Mouse (Mus musculus) myocyte (in vitro differentiated cells): ENCODE data around the gene Tgfb3. TPM values are rescaled to one million over a fixed set of nuclear protein-coding genes. Genes with fewer than 3 reads are reported as not detected.

Source experiments
- H3K27me3 ChIP-seq: one replicate; pipeline ENCODE4 v1.6.1; 2011; ENCODE audit not compliant: control insufficient read depth, insufficient read depth, insufficient read length
- H3K36me3 ChIP-seq: one replicate; pipeline ENCODE4 v1.6.1; 2011; ENCODE audit not compliant: control insufficient read depth, insufficient read depth
- H3K4me2 ChIP-seq: one replicate; pipeline ENCODE4 v1.6.1; 2011; ENCODE audit warnings: low read depth, control low read depth
- H3K4me3 ChIP-seq: one replicate; pipeline ENCODE4 v1.5.1; 2011; ENCODE audit warnings: mild to moderate bottlenecking, control low read depth, moderate library complexity
- H3K79me2 ChIP-seq: one replicate; pipeline ENCODE4 v1.6.1; 2011; ENCODE audit not compliant: control insufficient read depth, insufficient read depth
- H3ac ChIP-seq: one replicate; pipeline ENCODE4 v1.6.1; 2011; ENCODE audit not compliant: control insufficient read depth, insufficient read length
- CEBPB ChIP-seq: IDR thresholded peaks from 2 replicates; pipeline ENCODE4 v1.6.1; 2011; ENCODE audit warnings: mild to moderate bottlenecking, moderate library complexity; ENCODE audit not compliant: poor library complexity, insufficient read depth, severe bottlenecking
- E2F4 ChIP-seq: IDR thresholded peaks from one replicate; pipeline ENCODE4 v1.6.1; 2011; ENCODE audit warnings: mild to moderate bottlenecking, control low read depth, moderate library complexity; ENCODE audit not compliant: insufficient read depth
- MAX ChIP-seq: IDR thresholded peaks from one replicate; pipeline ENCODE4 v1.6.1; 2011; ENCODE audit warnings: low read depth, mild to moderate bottlenecking, control low read depth
- MYOD1 ChIP-seq, 3 experiments: IDR thresholded peaks; one replicate each; pipeline ENCODE4 v1.6.1; 2011; ENCODE audit warnings: control low read depth in 2 of 3, low read depth in 2 of 3, mild to moderate bottlenecking in 2 of 3, moderate library complexity in 1 of 3; ENCODE audit not compliant: insufficient read length in 2 of 3, control insufficient read depth in 1 of 3
- MYOG ChIP-seq, 3 experiments: IDR thresholded peaks; one replicate each; pipeline ENCODE4 v1.6.1; 2011; ENCODE audit warnings: control low read depth in 2 of 3, low read depth in 2 of 3, mild to moderate bottlenecking in 2 of 3; ENCODE audit not compliant: insufficient read length in 2 of 3, control insufficient read depth in 1 of 3, insufficient read depth in 1 of 3
- POLR2A ChIP-seq: IDR thresholded peaks from one replicate; pipeline ENCODE4 v1.6.1; 2011; ENCODE audit warnings: low read depth, mild to moderate bottlenecking, control low read depth, moderate library complexity; ENCODE audit not compliant: insufficient read length
- POLR2AphosphoS2 ChIP-seq: IDR thresholded peaks from one replicate; pipeline ENCODE4 v1.6.1; 2011; ENCODE audit warnings: low read depth, control low read depth; ENCODE audit not compliant: insufficient read length
- REST ChIP-seq: IDR thresholded peaks from one replicate; pipeline ENCODE4 v1.6.1; 2011; ENCODE audit warnings: mild to moderate bottlenecking, control low read depth, moderate library complexity; ENCODE audit not compliant: insufficient read depth, insufficient read length
- SRF ChIP-seq: IDR thresholded peaks from one replicate; pipeline ENCODE4 v1.6.1; 2011; ENCODE audit warnings: low read depth; ENCODE audit not compliant: control insufficient read depth, insufficient read length
- TCF12 ChIP-seq: IDR thresholded peaks from one replicate; pipeline ENCODE4 v1.6.1; 2011; ENCODE audit warnings: mild to moderate bottlenecking, control low read depth; ENCODE audit not compliant: poor library complexity, insufficient read depth, severe bottlenecking
- TCF3 ChIP-seq: IDR thresholded peaks from one replicate; pipeline ENCODE4 v1.6.1; 2011; ENCODE audit warnings: low read depth, control low read depth; ENCODE audit not compliant: insufficient read length
- USF1 ChIP-seq: IDR thresholded peaks from one replicate; pipeline ENCODE4 v1.6.1; 2011; ENCODE audit warnings: low read depth, mild to moderate bottlenecking, control low read depth, moderate library complexity
- polyA plus RNA-seq: library from polyadenylated mRNA; unstranded; fragments of >200 nt; fragmentation: generic; extraction: Trizol; gene quantifications from one replicate; pipeline ENCODE4 v1.2.1, GENCODE M21; 2012; ENCODE audit warnings: missing spikeins

Gene Tgfb3
- polyA plus RNA-seq, 1 experiment: 79.2 TPM

DNA sequence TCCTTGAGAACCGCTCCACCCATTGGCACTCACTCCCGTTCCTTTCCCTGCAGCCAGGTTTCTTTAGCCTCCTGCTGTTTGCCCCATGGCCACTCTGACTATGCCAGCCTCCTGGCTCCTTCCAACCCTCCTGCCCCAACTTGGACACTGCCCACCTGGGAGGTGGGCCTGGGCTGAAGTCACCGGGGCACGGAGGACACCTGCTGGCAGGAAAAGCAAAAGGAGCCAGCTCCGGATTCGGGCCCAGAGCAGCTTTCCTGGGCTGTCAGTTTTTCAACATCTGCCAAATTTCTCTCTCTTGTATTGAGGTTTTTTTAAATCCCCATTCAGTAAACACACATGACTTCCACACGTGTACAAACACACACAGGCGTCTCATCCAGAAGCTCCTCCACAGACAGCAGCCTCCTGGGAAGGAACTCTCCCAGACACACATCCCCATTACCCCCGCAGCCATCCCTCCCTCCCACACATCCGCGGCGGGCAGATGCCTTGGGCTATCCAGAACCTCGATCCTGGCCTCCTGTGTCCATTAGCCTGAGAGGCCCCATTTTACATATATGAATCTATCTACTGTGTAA lies 2.4 kb downstream of the Tgfb3 start:
- H3K36me3 ChIP-seq: peaks cover 5% of the 10 kb centered on the region
- peak overlapping the region; percentile 27 for H3ac ChIP-seq
- H3K4me3 ChIP-seq: peak overlapping the region; percentile 78
- H3K27me3 ChIP-seq: no peaks in the 10 kb centered on the region
- H3K79me2 ChIP-seq: peaks cover 68% of the 10 kb centered on the region
- peak; percentile 23 for TF ChIP-seq POLR2A
- TF ChIP-seq TCF12: no peak
- TF ChIP-seq POLR2AphosphoS2: peak; percentile 22
- peak in 1 of 3 experiments; percentile 32 for TF ChIP-seq MYOG (IDR thresholded peaks at IDR 0.05; ENCODE audit: control insufficient read depth in 1 of 3, insufficient read depth in 1 of 3, insufficient read length in 2 of 3, low read depth in 2 of 3)
- H3K4me2 ChIP-seq: peak overlapping the region; percentile 67

DNA sequence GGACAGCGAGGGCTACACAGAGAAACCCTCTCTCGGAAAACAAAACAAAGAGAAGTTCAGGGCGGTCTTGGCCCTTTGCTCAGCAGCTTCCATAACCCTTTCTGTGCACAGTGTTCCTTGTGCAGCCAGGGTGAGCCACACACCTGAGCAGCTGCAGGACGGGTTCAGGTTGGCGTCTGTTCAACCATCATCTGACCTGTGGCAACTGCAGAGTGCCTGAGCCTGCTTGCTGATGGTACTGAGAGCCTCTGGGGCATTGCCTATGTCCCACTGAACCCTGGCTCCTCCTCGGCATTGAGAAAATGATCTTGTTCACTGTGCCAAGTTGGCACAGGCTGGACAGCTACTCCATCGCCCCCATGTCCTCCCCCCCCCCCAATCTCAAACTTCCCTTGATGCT lies 3.5 kb downstream of the Tgfb3 start:
- peak overlapping the region; percentile 78 for H3K4me3 ChIP-seq
- no peak overlapping the region for H3ac ChIP-seq
- no peaks in the 10 kb centered on the region for H3K27me3 ChIP-seq
- TF ChIP-seq POLR2A (no peak), MAX (no peak), TCF3 (no peak), TCF12 (no peak), MYOG (IDR thresholded peaks at IDR 0.05; ENCODE audit: control insufficient read depth in 1 of 3, insufficient read depth in 1 of 3, insufficient read length in 2 of 3, low read depth in 2 of 3) (no peak), REST (no peak), MYOD1 (IDR thresholded peaks at IDR 0.05; ENCODE audit: control insufficient read depth in 1 of 3, insufficient read length in 2 of 3, low read depth in 2 of 3) (no peak), SRF (no peak), POLR2AphosphoS2 (no peak), E2F4 (no peak), USF1 (no peak)
- peaks cover 5% of the 10 kb centered on the region for H3K36me3 ChIP-seq
- peaks cover 78% of the 10 kb centered on the region for H3K79me2 ChIP-seq
- peak overlapping the region; percentile 67 for H3K4me2 ChIP-seq

DNA sequence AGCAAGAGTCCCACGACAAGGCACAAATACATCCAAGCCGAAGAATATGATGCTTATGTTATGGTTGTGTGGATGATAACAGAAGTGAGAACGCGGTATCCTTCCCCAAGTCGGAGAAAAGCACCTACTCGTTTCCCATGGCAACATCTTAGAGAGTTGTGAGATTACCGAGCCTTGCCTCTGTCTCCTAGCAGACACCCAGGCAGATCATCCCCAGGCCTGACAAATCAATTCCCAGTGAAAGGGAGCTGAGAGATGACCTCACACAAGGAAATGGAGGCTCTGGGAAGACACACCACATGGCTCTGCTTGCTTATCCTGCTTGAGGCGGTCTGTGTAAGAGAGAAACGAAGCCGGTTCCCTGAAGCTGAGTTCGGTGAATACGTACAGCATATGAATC lies 4.2 kb downstream of the Tgfb3 start:
- Histone ChIP-seq H3K36me3 (peaks cover 5% of the 10 kb centered on the region), H3K4me3 (peak overlapping the region; percentile 78)

DNA sequence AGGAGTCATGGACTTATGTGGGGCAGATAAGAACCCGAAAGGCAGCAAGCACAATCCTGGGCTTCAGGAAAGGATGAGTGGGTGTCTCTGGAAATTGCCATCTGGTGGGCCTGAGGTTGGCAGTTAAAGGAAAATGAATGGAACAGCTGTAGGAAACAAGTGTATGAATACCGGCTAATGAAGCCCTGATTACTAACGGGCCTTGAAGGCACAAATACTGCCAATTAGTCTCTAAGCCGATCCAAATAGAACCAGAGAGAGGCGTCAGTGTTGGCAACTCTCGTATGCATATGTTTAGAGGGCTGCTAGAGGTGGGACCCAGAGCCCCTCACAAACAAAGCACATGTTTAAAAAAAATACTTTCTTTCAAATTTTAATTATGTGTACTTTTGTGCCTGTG lies 7.4 kb downstream of the Tgfb3 start:
- TF ChIP-seq TCF3 (no peak), USF1 (no peak)
- no peaks in the 10 kb centered on the region for H3K27me3 ChIP-seq
- peaks cover 24% of the 10 kb centered on the region for H3K36me3 ChIP-seq
- H3ac ChIP-seq: no peak overlapping the region
- peaks cover 60% of the 10 kb centered on the region for H3K79me2 ChIP-seq
- H3K4me2 ChIP-seq: peak overlapping the region; percentile 13
- no peak overlapping the region for H3K4me3 ChIP-seq

More for the DNA sequence above, 4.2 kb downstream of the Tgfb3 start:
- TF ChIP-seq MYOG (IDR thresholded peaks at IDR 0.05; ENCODE audit: control insufficient read depth in 1 of 3, insufficient read depth in 1 of 3, insufficient read length in 2 of 3, low read depth in 2 of 3): no peak
- TF ChIP-seq REST: no peak
- TF ChIP-seq TCF3: no peak
- no peak for TF ChIP-seq MYOD1 (IDR thresholded peaks at IDR 0.05; ENCODE audit: control insufficient read depth in 1 of 3, insufficient read length in 2 of 3, low read depth in 2 of 3)
- TF ChIP-seq USF1: no peak
- TF ChIP-seq TCF12: no peak
- no peak for TF ChIP-seq CEBPB
- TF ChIP-seq POLR2A: no peak
- TF ChIP-seq MAX: no peak
- TF ChIP-seq E2F4: no peak
- TF ChIP-seq POLR2AphosphoS2: no peak
- TF ChIP-seq SRF: no peak
- no peaks in the 10 kb centered on the region for H3K27me3 ChIP-seq
- H3ac ChIP-seq: no peak overlapping the region
- peak overlapping the region; percentile 67 for H3K4me2 ChIP-seq
- peaks cover 78% of the 10 kb centered on the region for H3K79me2 ChIP-seq

DNA sequence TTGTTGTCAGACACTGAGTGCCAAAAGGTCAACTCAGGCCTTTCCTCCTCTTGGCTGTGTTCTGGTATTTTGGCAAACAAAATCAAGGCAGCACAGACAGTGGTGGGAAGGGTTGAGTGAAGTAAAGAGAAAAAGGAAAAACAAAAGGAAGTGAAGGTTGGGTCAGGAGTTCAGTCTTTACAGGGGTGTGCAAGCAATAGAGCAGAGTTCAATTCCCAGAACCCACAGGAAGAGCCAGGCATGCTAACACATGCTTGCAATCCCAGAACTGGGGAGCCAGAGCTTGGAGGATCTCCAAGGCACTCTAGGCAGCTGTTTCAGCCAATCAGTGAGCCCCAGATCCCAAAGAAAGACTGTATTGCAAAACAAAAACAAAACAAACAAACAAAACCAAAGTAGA lies 14.0 kb downstream of the Tgfb3 start:
- no peak for TF ChIP-seq MYOG (IDR thresholded peaks at IDR 0.05; ENCODE audit: control insufficient read depth in 1 of 3, insufficient read depth in 1 of 3, insufficient read length in 2 of 3, low read depth in 2 of 3)
- peak in 1 of 3 experiments; percentile 16 for TF ChIP-seq MYOD1 (IDR thresholded peaks at IDR 0.05; ENCODE audit: control insufficient read depth in 1 of 3, insufficient read length in 2 of 3, low read depth in 2 of 3)
- H3K36me3 ChIP-seq: peaks cover 70% of the 10 kb centered on the region
- no peaks in the 10 kb centered on the region for H3K79me2 ChIP-seq
- no peak overlapping the region for H3K4me2 ChIP-seq
- H3ac ChIP-seq: no peak overlapping the region
- H3K27me3 ChIP-seq: no peaks in the 10 kb centered on the region
- H3K4me3 ChIP-seq: no peak overlapping the region
